ENCODE assay signal across 10 mouse cellular contexts in the genomic region with DNA sequence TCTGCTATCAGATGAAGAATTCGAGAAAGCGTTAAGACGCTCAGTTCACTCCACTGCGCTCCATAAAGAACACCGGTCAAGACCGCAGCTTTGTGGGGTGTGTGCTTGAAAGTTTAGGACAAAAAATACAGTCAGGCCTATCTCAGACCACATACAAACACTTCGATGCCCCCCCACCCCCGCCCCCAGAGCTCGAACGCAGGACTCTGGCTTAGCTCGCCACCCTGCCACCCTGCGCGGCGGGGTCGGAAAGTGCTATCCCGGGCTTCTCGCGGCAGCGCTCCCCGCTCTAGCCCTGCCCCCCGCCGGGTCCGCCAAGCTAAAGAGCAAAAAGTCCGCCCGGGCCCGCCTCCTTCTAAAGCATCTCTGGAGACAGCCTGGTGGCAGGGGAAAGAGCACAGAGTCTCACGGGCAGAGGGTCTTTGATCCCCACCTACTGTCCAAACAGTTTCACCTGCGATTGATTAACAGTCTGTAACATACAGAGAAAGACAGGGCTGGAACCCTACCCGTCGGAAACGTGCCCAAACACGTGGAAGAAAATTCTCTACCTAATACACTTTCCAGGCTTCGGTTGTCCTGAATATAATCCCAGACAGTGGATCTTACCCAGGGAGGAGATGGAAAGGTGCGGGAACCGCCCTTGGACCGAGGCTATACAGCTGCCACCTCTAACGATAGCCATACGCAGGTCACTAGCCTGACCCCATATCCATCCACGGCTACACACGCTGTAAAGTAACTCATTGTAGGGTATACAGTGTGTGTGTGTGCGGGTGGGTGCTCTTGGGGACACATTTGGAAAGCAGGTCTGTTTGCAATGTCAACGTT. TPM values are rescaled to one million over a fixed set of nuclear protein-coding genes. Genes with fewer than 3 reads are reported as not detected.
A peak's percentile ranks its signal among the peaks of the same experiment; 100 is the strongest.
DNase-seq lines count a peak whose midpoint lies in the region; ATAC-seq lines count a peak whose summit lies in the region.
"Had no signal": no experiment of that assay in that cellular context is flagged by ENCODE, and none has a peak within 500 bp of the region (broad histone marks: within the 10 kb centered on the region; RNA-seq: fewer than 3 reads in every experiment).

No protein-coding gene starts in this region.

- no peak overlapping the region for H3K27ac ChIP-seq in kidney, embryonic 16.5 days (ENCODE audit: low read length)
- H3K27ac ChIP-seq in embryonic facial prominence, embryonic 12.5 days: peak overlapping the region; percentile 93
- no peak overlapping the region for H3K27ac ChIP-seq in intestine, embryonic 14.5 days (ENCODE audit: low read depth)
- H3K27ac ChIP-seq in midbrain, embryonic 15.5 days: peak overlapping the region; percentile 86

- peaks cover 87% of the 10 kb centered on the region for H3K27me3 ChIP-seq in kidney, embryonic 16.5 days (ENCODE audit: insufficient read depth, low read length)
- H3K27me3 ChIP-seq in embryonic facial prominence, embryonic 12.5 days: peaks cover 2% of the 10 kb centered on the region; the same call in 1 of the 2 replicates
- peaks cover 89% of the 10 kb centered on the region for H3K27me3 ChIP-seq in intestine, embryonic 14.5 days (replicated peaks; ENCODE audit: control insufficient read depth, insufficient read depth, low read length)
- peaks cover 22% of the 10 kb centered on the region for H3K27me3 ChIP-seq in midbrain, embryonic 15.5 days (replicated peaks)

- H3K36me3 ChIP-seq in kidney, embryonic 16.5 days (ENCODE audit: insufficient read depth, low read length): no peaks in the 10 kb centered on the region
- peaks cover 7% of the 10 kb centered on the region; the same call in 1 of the 2 replicates for H3K36me3 ChIP-seq in embryonic facial prominence, embryonic 12.5 days
- H3K36me3 ChIP-seq in intestine, embryonic 14.5 days (ENCODE audit: control insufficient read depth, insufficient read depth, low read length): no peaks in the 10 kb centered on the region
- H3K36me3 ChIP-seq in midbrain, embryonic 15.5 days (replicated peaks): no peaks in the 10 kb centered on the region

- H3K4me1 ChIP-seq in kidney, embryonic 16.5 days (ENCODE audit: insufficient read depth, low read length): peaks cover 51% of the 10 kb centered on the region
- H3K4me1 ChIP-seq in embryonic facial prominence, embryonic 12.5 days: peaks cover 32% of the 10 kb centered on the region
- H3K4me1 ChIP-seq in intestine, embryonic 14.5 days (replicated peaks; ENCODE audit: control insufficient read depth, insufficient read depth, low read length): peaks cover 40% of the 10 kb centered on the region
- peaks cover 60% of the 10 kb centered on the region for H3K4me1 ChIP-seq in midbrain, embryonic 15.5 days

- no peaks in the 10 kb centered on the region for H3K9me3 ChIP-seq in kidney, embryonic 16.5 days (ENCODE audit: low read length)
- H3K9me3 ChIP-seq in embryonic facial prominence, embryonic 12.5 days: no peaks in the 10 kb centered on the region
- H3K9me3 ChIP-seq in intestine, embryonic 14.5 days (ENCODE audit: control insufficient read depth, low read length): no peaks in the 10 kb centered on the region
- H3K9me3 ChIP-seq in midbrain, embryonic 15.5 days: no peaks in the 10 kb centered on the region

- ATAC-seq in kidney, embryonic 16.5 days (ENCODE audit: low FRiP score, low TSS enrichment): 0 out of 2 replicates have a peak, but pooled peaks have one; percentile 10
- no peak for ATAC-seq in embryonic facial prominence, embryonic 12.5 days (ENCODE audit: insufficient number of reproducible peaks, insufficient read depth, low FRiP score, low TSS enrichment)
- no peak for ATAC-seq in intestine, embryonic 14.5 days (replicated peaks; ENCODE audit: low FRiP score, low TSS enrichment, low read depth)
- no peak for ATAC-seq in midbrain, embryonic 15.5 days (replicated peaks)
- no peak for ATAC-seq in erythroid progenitor cell, adult 5-6 weeks (replicated peaks; ENCODE audit: low FRiP score, poor library complexity, severe bottlenecking)
- ATAC-seq: Patski had no signal

- no peak for DNase-seq in kidney, adult 11 months
- peak; percentile 75 for DNase-seq in intestine, embryonic 14.5 days (ENCODE audit: low spot score)
- no peak for DNase-seq in right cerebral cortex, adult 2 months (ENCODE audit: low spot score in 2 of 2)
- DNase-seq in cerebellum, adult 11 months: no peak

- peak overlapping the region; percentile 76 for H3K4me2 ChIP-seq in kidney, embryonic 16.5 days (replicated peaks; ENCODE audit: low read depth, low read length)
- H3K4me2 ChIP-seq in embryonic facial prominence, embryonic 12.5 days (replicated peaks): peak overlapping the region; percentile 81
- peak overlapping the region; percentile 42 for H3K4me2 ChIP-seq in intestine, embryonic 14.5 days (ENCODE audit: low read length)
- H3K4me2 ChIP-seq in midbrain, embryonic 15.5 days: peak overlapping the region; percentile 68

- H3K4me3 ChIP-seq in kidney, embryonic 16.5 days (ENCODE audit: low read length): peak overlapping the region; percentile 46
- peak overlapping the region; percentile 67 for H3K4me3 ChIP-seq in embryonic facial prominence, embryonic 12.5 days
- H3K4me3 ChIP-seq in intestine, embryonic 14.5 days (ENCODE audit: low read depth, low read length): peak overlapping the region; percentile 21
- peak overlapping the region; percentile 42 for H3K4me3 ChIP-seq in midbrain, embryonic 15.5 days

- H3K9ac ChIP-seq in kidney, embryonic 16.5 days (replicated peaks; ENCODE audit: low read length): peak overlapping the region; percentile 42; the same call in 1 of the 2 replicates
- peak overlapping the region; percentile 84 for H3K9ac ChIP-seq in embryonic facial prominence, embryonic 12.5 days
- no peak overlapping the region for H3K9ac ChIP-seq in intestine, embryonic 14.5 days (ENCODE audit: low read length)
- peak overlapping the region; percentile 9; the same call in 1 of the 2 replicates for H3K9ac ChIP-seq in midbrain, embryonic 15.5 days

- 1% methylated on average over 42 of the region's 42 CpGs for WGBS in kidney, embryonic 16.5 days
- WGBS in embryonic facial prominence, embryonic 12.5 days: under 1% methylated on average over 42 of the region's 42 CpGs
- WGBS in intestine, embryonic 14.5 days: under 1% methylated on average over 42 of the region's 42 CpGs
- WGBS in midbrain, embryonic 15.5 days: 1% methylated on average over 42 of the region's 42 CpGs

RNA-seq across cellular contexts. Expression of gene Col2a1, which starts 1.3 kb away (rescaled TPM):
- polyA plus RNA-seq in kidney, embryonic 16.5 days (2015; fragmentation: Nextera tagmentation; extraction: Ambion mirVana): 19.0 and 19.5 TPM in 2 replicates
- polyA plus RNA-seq in embryonic facial prominence, embryonic 12.5 days (2016; fragmentation: Nextera tagmentation; extraction: Ambion mirVana): 377 and 433 TPM in 2 replicates
- polyA plus RNA-seq in intestine, embryonic 14.5 days (2014; fragmentation: Nextera tagmentation; extraction: Ambion mirVana): 2.3 and 4.5 TPM in 2 replicates
- polyA plus RNA-seq in midbrain, embryonic 15.5 days (2015; fragmentation: Nextera tagmentation; extraction: Ambion mirVana): 34.7 and 35.7 TPM in 2 replicates
- total RNA-seq in erythroid progenitor cell, adult 5-6 weeks (2015; ENCODE audit: low replicate concordance): not detected in 2 replicates
- not detected in 2 replicates for total RNA-seq in erythroid progenitor cell, adult 5-6 weeks (2017; ENCODE audit: low replicate concordance)
- total RNA-seq: hematopoietic stem cell, adult 5-6 weeks had no signal

RNA-seq across cellular contexts. Expression of gene Tmem106c, which starts 39.2 kb away (rescaled TPM):
- 56.0 and 61.3 TPM in 2 replicates for polyA plus RNA-seq in kidney, embryonic 16.5 days (2015; fragmentation: Nextera tagmentation; extraction: Ambion mirVana)
- polyA plus RNA-seq in embryonic facial prominence, embryonic 12.5 days (2016; fragmentation: Nextera tagmentation; extraction: Ambion mirVana): 35.9 and 37.6 TPM in 2 replicates
- 39.0 and 43.4 TPM in 2 replicates for polyA plus RNA-seq in intestine, embryonic 14.5 days (2014; fragmentation: Nextera tagmentation; extraction: Ambion mirVana)
- 56.2 and 58.9 TPM in 2 replicates for polyA plus RNA-seq in midbrain, embryonic 15.5 days (2015; fragmentation: Nextera tagmentation; extraction: Ambion mirVana)
- 2.1 and 2.5 TPM in 2 replicates for total RNA-seq in erythroid progenitor cell, adult 5-6 weeks (2015; ENCODE audit: low replicate concordance)
- total RNA-seq in erythroid progenitor cell, adult 5-6 weeks (2017; ENCODE audit: low replicate concordance): 3.9 and 4.9 TPM in 2 replicates

Comparison
In these comparisons a context has a peak if more than half of its experiments do, and no peak if none do; other contexts are left out.
1. H3K27ac ChIP-seq: peak in embryonic facial prominence, embryonic 12.5 days (single experiment) and midbrain, embryonic 15.5 days (single experiment); none in kidney, embryonic 16.5 days (single experiment) and intestine, embryonic 14.5 days (single experiment).
2. RNA of gene Col2a1, which starts 1.3 kb away (polyA plus RNA-seq): 377 to 433 TPM in embryonic facial prominence, embryonic 12.5 days; 34.7 to 35.7 TPM in midbrain, embryonic 15.5 days, 19.0 to 19.5 TPM in kidney, embryonic 16.5 days and 2.3 to 4.5 TPM in intestine, embryonic 14.5 days; every median in the first group is over 10 times any median in the second.
3. Peak in every context shown above with its lines, with median percentiles within 50 percentile points of each other: H3K4me2 ChIP-seq and H3K4me3 ChIP-seq.